Mouse (Mus musculus) CH12.LX (cell line): ENCODE measurements around the gene Cul9. TPM values are rescaled to one million over a fixed set of nuclear protein-coding genes. Genes with fewer than 3 reads are reported as not detected.

ENCODE experiments used
- DNase-seq: peaks from one replicate; pipeline ENCODE4 v3.0.0-alpha.2; 2013; ENCODE audit errors: extremely low read depth
- H3K27ac ChIP-seq: 2 replicates; pipeline ENCODE4 v1.5.1; 2012; ENCODE audit warnings: low read depth, mild to moderate bottlenecking, control low read depth, moderate library complexity; ENCODE audit not compliant: insufficient read depth
- H3K27me3 ChIP-seq: replicated peaks from 2 replicates; pipeline ENCODE3; 2012; ENCODE audit warnings: inconsistent platforms
- H3K36me3 ChIP-seq, 2 experiments: replicated peaks in 1 of 2; 2 replicates each; pipeline versions ENCODE3 to v1.6.1; 2012; ENCODE audit warnings: inconsistent platforms in 1 of 2, low read length in 1 of 2, mild to moderate bottlenecking in 1 of 2, mixed read lengths in 1 of 2, moderate library complexity in 1 of 2; ENCODE audit not compliant: control insufficient read depth in 1 of 2, insufficient read depth in 1 of 2
- H3K4me1 ChIP-seq, 2 experiments: 2 replicates each; pipeline ENCODE4 v1.6.1; 2012; ENCODE audit warnings: inconsistent platforms in 1 of 2, moderate library complexity in 1 of 2; ENCODE audit not compliant: insufficient read depth in 2 of 2, control insufficient read depth in 1 of 2
- H3K4me2 ChIP-seq: 2 replicates; pipeline ENCODE4 v1.6.1; 2012; ENCODE audit warnings: low read depth, mild to moderate bottlenecking, control low read depth; ENCODE audit not compliant: poor library complexity, insufficient read depth, severe bottlenecking
- H3K4me3 ChIP-seq, 3 experiments: fragments of 150-350 bp in 1 of 3; sonication (generic) in 1 of 3; replicated peaks in 1 of 3; 2 replicates each; pipeline versions ENCODE3 to v1.5.1; 2011 to 2012; ENCODE audit warnings: low read depth in 2 of 3, low read length in 2 of 3, mild to moderate bottlenecking in 2 of 3, moderate library complexity in 2 of 3, control low read depth in 1 of 3, improper control_type of control experiment in 1 of 3, inconsistent platforms in 1 of 3, mixed read lengths in 1 of 3; ENCODE audit not compliant: poor library complexity in 1 of 3
- H3K79me2 ChIP-seq: replicated peaks from 2 replicates; pipeline ENCODE4 v1.6.1; 2012; ENCODE audit warnings: mild to moderate bottlenecking, moderate library complexity; ENCODE audit not compliant: control insufficient read depth, poor library complexity, insufficient read depth, severe bottlenecking; ENCODE audit errors: extremely low read depth
- H3K9ac ChIP-seq: 2 replicates; pipeline ENCODE4 v1.6.1; 2012; ENCODE audit warnings: low read depth, mild to moderate bottlenecking, control low read depth, moderate library complexity; ENCODE audit not compliant: insufficient read depth
- H3K9me3 ChIP-seq: replicated peaks from 2 replicates; pipeline ENCODE3; 2012; ENCODE audit warnings: low read length, inconsistent platforms, mixed read lengths
- CHD2 ChIP-seq: IDR thresholded peaks from 2 replicates; pipeline ENCODE4 v1.6.1; 2011; ENCODE audit warnings: low read length, improper control_type of control experiment
- CTCF ChIP-seq, 2 experiments: IDR thresholded peaks in 1 of 2; conservative IDR thresholded peaks in 1 of 2; 2 replicates each; pipeline ENCODE4 v1.5.1; 2011 to 2012; ENCODE audit warnings: low read depth in 2 of 2, low read length in 2 of 2, improper control_type of control experiment in 1 of 2, inconsistent platforms in 1 of 2, mild to moderate bottlenecking in 1 of 2, moderate library complexity in 1 of 2
- E2F4 ChIP-seq: IDR thresholded peaks from 2 replicates; pipeline ENCODE4 v1.6.1; 2011; ENCODE audit warnings: low read depth, low read length, improper control_type of control experiment; ENCODE audit not compliant: insufficient replicate concordance
- EP300 ChIP-seq: IDR thresholded peaks from 2 replicates; pipeline ENCODE4 v1.6.1; 2011; ENCODE audit warnings: low read length, improper control_type of control experiment
- ETS1 ChIP-seq: conservative IDR thresholded peaks from 2 replicates; pipeline ENCODE4 v1.6.1; 2012; ENCODE audit warnings: low read depth, mild to moderate bottlenecking, inconsistent platforms, low read length, improper control_type of control experiment, moderate library complexity
- GABPA ChIP-seq: IDR thresholded peaks from 2 replicates; pipeline ENCODE4 v1.6.1; 2012; ENCODE audit warnings: low read depth, low read length, improper control_type of control experiment, inconsistent platforms; ENCODE audit not compliant: insufficient replicate concordance
- JUN ChIP-seq: IDR thresholded peaks from 2 replicates; pipeline ENCODE4 v1.6.1; 2011; ENCODE audit warnings: low read depth, mild to moderate bottlenecking, low read length, improper control_type of control experiment, moderate library complexity; ENCODE audit not compliant: insufficient read depth
- JUND ChIP-seq: conservative IDR thresholded peaks from 2 replicates; pipeline ENCODE4 v1.6.1; 2011; ENCODE audit warnings: low read depth, low read length, improper control_type of control experiment
- MEF2A ChIP-seq: IDR thresholded peaks from 2 replicates; pipeline ENCODE4 v1.6.1; 2014; ENCODE audit warnings: low read depth, mild to moderate bottlenecking, inconsistent platforms, low read length, improper control_type of control experiment, borderline replicate concordance
- MXI1 ChIP-seq: IDR thresholded peaks from 2 replicates; pipeline ENCODE4 v1.6.1; 2011; ENCODE audit warnings: mild to moderate bottlenecking, low read depth, low read length, improper control_type of control experiment
- MYC ChIP-seq: IDR thresholded peaks from 2 replicates; pipeline ENCODE4 v1.6.1; 2011; ENCODE audit warnings: low read depth, mild to moderate bottlenecking, improper control_type of control experiment, low read length
- NELFE ChIP-seq: IDR thresholded peaks from 2 replicates; pipeline ENCODE4 v1.6.1; 2011; ENCODE audit warnings: low read depth, low read length, improper control_type of control experiment
- NRF1 ChIP-seq: IDR thresholded peaks from 2 replicates; pipeline ENCODE4 v1.6.1; 2014; ENCODE audit warnings: low read depth, mild to moderate bottlenecking, inconsistent platforms, low read length, improper control_type of control experiment, moderate library complexity
- POLR2A ChIP-seq: IDR thresholded peaks from 2 replicates; pipeline ENCODE4 v1.6.1; 2011; ENCODE audit warnings: low read depth, mild to moderate bottlenecking, improper control_type of control experiment, low read length
- POLR2AphosphoS2 ChIP-seq: IDR thresholded peaks from 2 replicates; pipeline ENCODE4 v1.6.1; 2011; ENCODE audit warnings: low read depth, low read length, improper control_type of control experiment
- RAD21 ChIP-seq: IDR thresholded peaks from 2 replicates; pipeline ENCODE4 v1.6.1; 2011; ENCODE audit warnings: low read depth, mild to moderate bottlenecking, low read length, improper control_type of control experiment, moderate library complexity
- RCOR1 ChIP-seq: conservative IDR thresholded peaks from 2 replicates; pipeline ENCODE4 v1.6.1; 2012; ENCODE audit warnings: low read depth, mild to moderate bottlenecking, inconsistent platforms, low read length, improper control_type of control experiment
- SMC3 ChIP-seq: IDR thresholded peaks from 2 replicates; pipeline ENCODE4 v1.6.1; 2011; ENCODE audit warnings: low read depth, low read length, improper control_type of control experiment
- USF1 ChIP-seq: IDR thresholded peaks from 2 replicates; pipeline ENCODE4 v1.6.1; 2014; ENCODE audit warnings: low read depth, mild to moderate bottlenecking, inconsistent platforms, low read length, improper control_type of control experiment
- USF2 ChIP-seq: conservative IDR thresholded peaks from 2 replicates; pipeline ENCODE4 v1.6.1; 2011; ENCODE audit warnings: low read depth, low read length, improper control_type of control experiment
- ZC3H11A ChIP-seq: IDR thresholded peaks from 2 replicates; pipeline ENCODE4 v1.6.1; 2012; ENCODE audit warnings: low read depth, mild to moderate bottlenecking, inconsistent platforms, low read length, improper control_type of control experiment
- ZMIZ1 ChIP-seq: IDR thresholded peaks from 2 replicates; pipeline ENCODE4 v1.6.1; 2012; ENCODE audit warnings: low read depth, mild to moderate bottlenecking, inconsistent platforms, low read length, improper control_type of control experiment
- ZNF384 ChIP-seq: IDR thresholded peaks from 2 replicates; pipeline ENCODE4 v1.6.1; 2012; ENCODE audit warnings: low read depth, low read length, improper control_type of control experiment, inconsistent platforms
- dilution Hi-C: fragments of 300-500 bp; cut with MboI; formaldehyde crosslinking; loops from 2 replicates; pipeline ENCODE4 v1.14.3; 2020; ENCODE audit warnings: low sequenced_read_pairs; ENCODE audit not compliant: extremely low pct_unique_long_range_greater_than_20kb, extremely low pct_ligation_motif_present
- in situ Hi-C: fragments of 300-500 bp; cut with MboI; formaldehyde crosslinking; loops from 3 replicates; pipeline ENCODE4 v1.14.3; 2019; ENCODE audit warnings: low sequenced_read_pairs, low pct_ligation_motif_present, low pct_unique_long_range_greater_than_20kb, mixed read lengths
- polyA plus RNA-seq: library from polyadenylated mRNA; unstranded; fragments of >175 nt; gene quantifications from 2 replicates; pipeline ENCODE4 v1.2.1, GENCODE M21; 2012; ENCODE audit warnings: low read depth; ENCODE audit not compliant: insufficient read length
- total RNA-seq, 2 experiments: library from RNA; depleted of rRNA; stranded (reverse); fragments of 300-350 nt in 1 of 2; fragments of >200 nt in 1 of 2; gene quantifications; 2 replicates each; pipeline ENCODE4 v1.2.3; 2012 to 2014

Gene Cul9
- total and polyA plus RNA-seq, 3 experiments = 0.08 to 0.27 TPM; not detected in 1

GRCm38 (mm10) chr17:46458439-46458838 is 87.7 kb downstream of the Cul9 start:
- Histone ChIP-seq H3K4me2 (no peak overlapping the region), H3K9me3 (no peaks in the 10 kb centered on the region), H3K9ac (no peak overlapping the region), H3K36me3 (no peaks in the 10 kb centered on the region), H3K27ac (no peak overlapping the region), H3K4me3 (no peak overlapping the region), H3K4me1 (peaks cover 9 to 12% of the 10 kb centered on the region in 2 experiments; a peak in 3 of 4 replicates), H3K79me2 (no peaks in the 10 kb centered on the region), H3K27me3 (peaks cover 92% of the 10 kb centered on the region)
- in situ Hi-C loops (no loop called here), dilution Hi-C loops (no loop called here)
- TF ChIP-seq ZMIZ1 = no peak
- no peak for DNase-seq

- in situ Hi-C loops = no loop called here
- peak; percentile 71 for DNase-seq
- dilution Hi-C loops = no loop called here
- no peaks in the 10 kb centered on the region for H3K36me3 ChIP-seq
- peaks cover 92% of the 10 kb centered on the region for H3K27me3 ChIP-seq
- peaks cover 12 to 13% of the 10 kb centered on the region in 2 experiments; a peak in 3 of 4 replicates for H3K4me1 ChIP-seq
- H3K9me3 ChIP-seq = no peaks in the 10 kb centered on the region
- H3K27ac ChIP-seq = no peak overlapping the region
- no peaks in the 10 kb centered on the region for H3K79me2 ChIP-seq
- no peak overlapping the region for H3K4me3 ChIP-seq
- no peak for TF ChIP-seq NRF1
- TF ChIP-seq JUND = no peak
- TF ChIP-seq ZC3H11A = no peak
- TF ChIP-seq SMC3 = peak; percentile 66
- no peak for TF ChIP-seq USF1
- TF ChIP-seq E2F4 = no peak
- TF ChIP-seq RCOR1 = no peak
- TF ChIP-seq ZNF384 = no peak
- peak; percentile 35 to 90; a peak in 3 of 4 replicates for TF ChIP-seq CTCF (conservative IDR thresholded peaks at IDR 0.05 in 1 of 2, IDR thresholded peaks at IDR 0.05 in 1 of 2; ENCODE audit: low read depth in 2 of 2, low read length in 2 of 2)
- TF ChIP-seq MXI1 = no peak
- TF ChIP-seq POLR2A = no peak
- TF ChIP-seq ETS1 = no peak
- no peak for TF ChIP-seq NELFE
- no peak for TF ChIP-seq USF2
- TF ChIP-seq CHD2 = no peak
- no peak for TF ChIP-seq GABPA
- peak; percentile 76 for TF ChIP-seq RAD21
- TF ChIP-seq POLR2AphosphoS2 = no peak
- no peak for TF ChIP-seq EP300
- TF ChIP-seq MYC = no peak
- no peak for TF ChIP-seq MEF2A
- TF ChIP-seq JUN = no peak
- H3K4me2 ChIP-seq = no peak overlapping the region
- no peak overlapping the region for H3K9ac ChIP-seq
Observed at GRCm38 (mm10) chr17:46457791-46458190, 88.4 kb downstream of the Cul9 start.
